Mouse (Mus musculus) testis, adult 2 months (tissue): Measurements from ENCODE around the gene Adora2b. TPM values are rescaled to one million over a fixed set of nuclear protein-coding genes. Genes with fewer than 3 reads are reported as not detected.

Source experiments
- H3K27ac ChIP-seq: fragments of 200-500 bp; 2 replicates; pipeline ENCODE4 v1.5.1; 2012; ENCODE audit warnings: low read depth, low read length; ENCODE audit not compliant: control insufficient read depth, insufficient read depth
- H3K27me3 ChIP-seq: fragments of 200-500 bp; 2 replicates; pipeline ENCODE4 v1.6.1; 2012; ENCODE audit warnings: mild to moderate bottlenecking, low read length, moderate library complexity; ENCODE audit not compliant: control insufficient read depth, insufficient read depth
- H3K36me3 ChIP-seq: fragments of 200-500 bp; 2 replicates; pipeline ENCODE4 v1.6.1; 2012; ENCODE audit warnings: mild to moderate bottlenecking, low read length; ENCODE audit not compliant: control insufficient read depth, insufficient read depth
- H3K4me1 ChIP-seq: fragments of 200-500 bp; 2 replicates; pipeline ENCODE4 v1.6.1; 2012; ENCODE audit warnings: low read length; ENCODE audit not compliant: control insufficient read depth, insufficient read depth
- H3K4me3 ChIP-seq: fragments of 200-500 bp; 2 replicates; pipeline ENCODE4 v1.5.1; 2012; ENCODE audit warnings: low read depth, mild to moderate bottlenecking, low read length, moderate library complexity, mixed read lengths; ENCODE audit not compliant: control insufficient read depth
- CTCF ChIP-seq: fragments of 200-500 bp; IDR thresholded peaks from 2 replicates; pipeline ENCODE4 v1.5.1; 2012; ENCODE audit warnings: low read depth, mild to moderate bottlenecking, inconsistent platforms, low read length, moderate library complexity; ENCODE audit not compliant: control insufficient read depth, insufficient read depth, insufficient replicate concordance
- POLR2A ChIP-seq: fragments of 200-500 bp; IDR thresholded peaks from 2 replicates; pipeline ENCODE4 v1.6.1; 2012; ENCODE audit warnings: low read depth, mild to moderate bottlenecking, inconsistent platforms, low read length, moderate library complexity; ENCODE audit not compliant: control insufficient read depth
- polyA plus RNA-seq: library from polyadenylated mRNA; depleted of rRNA; stranded (reverse); fragments of >200 nt; gene quantifications from 2 replicates; pipeline ENCODE4 v1.2.3, GENCODE M21; 2012; rRNA removed

The Adora2b gene
- polyA plus RNA-seq: 2.9 TPM in 2 replicates

DNA sequence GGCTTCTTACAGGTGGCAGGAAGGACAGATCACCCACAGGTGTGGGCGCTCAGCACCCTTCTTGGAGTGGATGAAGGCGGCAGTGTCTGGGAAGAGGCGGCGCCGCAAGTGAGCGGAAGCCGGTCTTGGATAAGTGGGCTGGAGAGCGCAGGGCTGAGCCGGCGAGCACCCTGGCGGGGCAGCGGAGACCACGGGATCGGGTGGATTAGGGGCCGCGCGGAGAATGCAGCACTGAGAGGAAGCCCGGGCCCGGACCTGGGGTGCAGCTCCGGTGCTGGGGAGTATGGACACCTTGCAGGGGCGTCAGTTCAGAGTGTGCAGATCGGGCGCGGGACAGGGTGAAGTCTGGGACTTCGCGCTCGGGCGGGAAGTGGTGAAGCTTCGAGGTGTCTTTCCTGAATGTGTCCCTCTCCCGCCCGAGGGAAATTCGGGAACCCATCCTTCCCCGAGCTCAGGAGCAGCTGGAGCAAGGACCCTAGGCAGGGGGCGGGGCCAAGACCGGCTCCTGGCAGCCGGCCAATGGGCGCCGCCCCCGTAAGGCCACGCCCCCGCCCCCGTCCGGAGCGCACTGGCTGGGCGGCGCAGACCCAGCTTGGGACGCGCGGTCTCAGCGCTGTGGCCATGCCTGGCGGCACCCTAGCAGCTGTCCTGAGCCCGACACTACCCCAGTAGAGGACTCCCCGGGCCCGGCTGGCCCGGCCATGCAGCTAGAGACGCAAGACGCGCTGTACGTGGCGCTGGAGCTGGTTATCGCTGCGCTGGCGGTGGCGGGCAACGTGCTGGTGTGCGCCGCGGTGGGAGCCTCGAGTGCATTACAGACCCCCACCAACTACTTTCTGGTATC is at the start of gene Adora2b:
TSS of gene Adora2b (plus strand) at position 584 of the 844 bp plus-strand sequence.
- H3K4me1 ChIP-seq: peaks cover 12% of the 10 kb centered on the region

DNA sequence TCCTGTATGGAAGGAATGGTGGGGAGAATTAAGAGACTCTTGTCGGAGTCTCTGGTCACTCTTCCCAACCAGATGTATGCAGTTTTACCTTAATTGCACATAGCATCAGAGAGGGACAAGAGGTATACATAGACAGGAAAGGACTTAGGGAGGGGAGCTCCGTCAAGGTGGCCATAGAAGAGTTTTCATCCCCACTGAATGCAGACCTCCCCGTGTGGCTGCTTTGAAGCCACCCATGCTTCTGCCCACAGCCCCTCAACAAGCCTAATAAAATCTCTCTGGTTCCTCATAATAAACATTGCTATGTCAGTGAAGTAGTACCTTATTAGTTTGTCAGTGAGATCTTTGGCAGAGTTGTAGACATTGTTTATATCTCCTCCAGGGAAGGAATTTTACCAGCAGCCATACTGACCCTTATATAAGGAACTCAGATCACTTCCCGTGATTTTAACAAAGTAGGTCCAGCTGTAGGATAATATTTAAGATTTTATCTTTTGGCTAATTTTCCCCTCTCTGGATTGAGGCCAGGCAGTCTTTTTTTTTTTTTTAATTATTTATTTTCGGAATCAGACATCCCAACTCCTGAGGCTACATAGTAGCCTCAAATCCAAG is 47.8 kb upstream of the Adora2b start:
- H3K27me3 ChIP-seq: no peaks in the 10 kb centered on the region
- no peak for TF ChIP-seq CTCF
- no peak for TF ChIP-seq POLR2A
- H3K4me1 ChIP-seq: no peaks in the 10 kb centered on the region
- no peaks in the 10 kb centered on the region for H3K36me3 ChIP-seq
- no peak overlapping the region for H3K27ac ChIP-seq
- H3K4me3 ChIP-seq: no peak overlapping the region

More for the DNA sequence above, at the start of gene Adora2b:
- Histone ChIP-seq H3K36me3 (no peaks in the 10 kb centered on the region), H3K27ac (no peak within 1 kb of the TSS), H3K27me3 (no peaks in the 10 kb centered on the region), H3K4me3 (peak within 1 kb of the TSS; percentile 88)
- TF ChIP-seq CTCF (no peak), POLR2A (no peak)

DNA sequence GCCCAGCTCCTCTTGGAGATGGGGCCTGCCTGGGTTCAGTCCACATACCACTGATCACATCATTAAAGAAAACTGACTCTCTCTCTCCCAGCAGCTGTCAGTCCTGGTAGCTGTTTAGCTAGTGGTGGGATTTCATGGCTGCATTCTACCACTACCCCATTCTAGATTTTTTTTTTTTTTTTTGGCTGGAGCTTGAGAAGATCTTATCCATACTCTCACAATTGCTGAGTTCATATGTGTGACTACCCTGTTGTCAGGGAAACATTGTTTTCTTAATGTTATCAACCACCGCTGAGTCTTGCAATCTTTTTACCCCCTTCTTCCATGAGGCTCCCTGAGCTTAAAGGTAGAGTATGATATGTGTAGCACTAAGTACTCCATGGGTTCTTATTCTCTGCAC is 46.1 kb upstream of the Adora2b start:
- no peaks in the 10 kb centered on the region for H3K36me3 ChIP-seq
- no peaks in the 10 kb centered on the region for H3K27me3 ChIP-seq
- no peak overlapping the region for H3K27ac ChIP-seq
- H3K4me1 ChIP-seq: no peaks in the 10 kb centered on the region
- no peak overlapping the region for H3K4me3 ChIP-seq
- no peak for TF ChIP-seq CTCF
- TF ChIP-seq POLR2A: no peak

DNA sequence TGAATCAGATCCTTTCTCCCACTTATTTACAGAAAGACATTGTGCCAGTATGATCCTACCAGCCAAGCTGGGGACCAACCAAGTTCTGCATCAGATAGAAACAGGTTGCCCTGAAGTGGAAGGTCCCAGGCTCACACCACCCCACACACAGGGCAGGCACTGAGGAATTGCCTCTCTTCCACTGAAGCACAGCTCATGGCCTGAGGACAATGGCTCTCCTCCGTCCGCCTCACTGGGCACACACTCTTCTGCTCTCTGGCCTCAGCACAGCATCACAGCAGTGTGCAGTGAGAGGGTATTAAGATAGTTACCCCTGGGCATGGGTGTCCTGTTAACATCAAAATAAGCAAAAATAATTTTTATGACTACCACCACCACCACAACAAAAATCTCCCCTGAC is 39.7 kb upstream of the Adora2b start:
- Histone ChIP-seq H3K27me3 (no peaks in the 10 kb centered on the region), H3K36me3 (no peaks in the 10 kb centered on the region), H3K27ac (no peak overlapping the region), H3K4me3 (no peak overlapping the region), H3K4me1 (no peaks in the 10 kb centered on the region)
- TF ChIP-seq CTCF: no peak
- TF ChIP-seq POLR2A: no peak

DNA sequence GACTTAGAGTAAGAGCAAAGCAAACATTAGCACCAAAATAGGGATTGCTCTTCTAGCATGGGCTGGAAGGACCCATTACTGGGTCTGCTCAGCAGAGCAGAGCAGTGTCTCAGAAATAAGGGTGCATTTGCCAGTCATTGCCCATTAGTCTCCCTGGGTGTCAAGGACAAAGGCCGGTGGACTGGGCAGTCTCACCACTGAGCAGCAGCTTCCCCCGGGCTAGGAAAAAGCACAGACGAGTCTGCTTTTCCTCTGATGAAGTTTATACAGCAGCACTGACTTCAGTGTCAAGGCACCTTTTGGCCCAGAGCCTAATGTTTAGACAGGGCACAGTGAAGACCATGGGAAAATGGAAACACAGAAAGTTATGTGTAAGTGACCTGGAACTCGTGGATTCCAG is 38.9 kb upstream of the Adora2b start:
- Histone ChIP-seq H3K4me3 (no peak overlapping the region), H3K27me3 (no peaks in the 10 kb centered on the region), H3K36me3 (no peaks in the 10 kb centered on the region), H3K27ac (no peak overlapping the region), H3K4me1 (no peaks in the 10 kb centered on the region)
- TF ChIP-seq POLR2A (no peak), CTCF (no peak)

DNA sequence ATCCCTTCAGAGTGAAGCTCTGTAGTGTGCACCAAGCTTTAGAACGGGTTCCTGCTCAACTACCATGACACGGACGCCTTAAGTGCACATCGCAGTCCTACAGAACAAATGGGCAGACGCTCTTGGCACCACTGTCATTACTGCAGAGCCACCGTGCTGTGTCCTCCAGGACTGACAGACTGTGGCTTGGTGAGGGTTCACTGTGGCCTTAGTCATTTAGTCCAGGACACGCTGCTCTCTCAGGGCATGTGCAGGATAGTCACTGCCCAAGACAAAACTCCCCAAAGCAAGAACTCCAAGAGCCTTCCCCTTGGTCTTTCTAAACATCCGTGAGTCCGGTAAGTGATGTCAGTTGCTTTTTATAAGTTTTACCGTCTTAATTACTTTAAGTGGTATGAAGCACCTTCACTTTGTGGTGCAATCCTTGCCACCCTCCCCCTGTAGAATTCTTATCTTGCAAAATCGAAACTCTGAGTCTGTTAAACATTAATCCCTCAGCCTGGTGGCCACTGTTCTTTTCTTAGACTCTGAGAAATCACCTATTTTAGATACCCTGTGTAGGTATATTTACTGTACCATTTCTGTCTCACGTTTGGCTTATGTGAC is 35.3 kb upstream of the Adora2b start:
- no peak overlapping the region for H3K27ac ChIP-seq
- no peaks in the 10 kb centered on the region for H3K27me3 ChIP-seq
- no peak for TF ChIP-seq POLR2A
- no peak for TF ChIP-seq CTCF

DNA sequence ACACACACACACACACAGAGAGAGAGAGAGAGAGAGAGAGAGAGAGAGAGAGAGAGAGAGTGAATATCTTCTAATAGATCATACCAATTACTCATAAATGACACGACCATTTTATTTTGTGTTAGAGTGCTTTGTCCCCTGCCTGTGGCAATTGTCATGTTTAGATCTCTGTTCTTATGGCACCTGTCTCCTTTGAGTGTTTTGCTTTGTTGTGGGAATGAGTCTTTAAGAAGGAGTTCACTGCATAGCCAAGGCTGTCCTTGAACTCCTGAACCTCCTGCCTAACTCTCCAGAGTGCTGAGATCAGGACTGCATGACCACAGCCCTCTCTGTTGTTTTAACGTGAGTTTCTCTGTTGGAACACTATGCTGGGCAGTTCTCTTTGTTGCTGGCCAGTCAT is 33.7 kb upstream of the Adora2b start:
- TF ChIP-seq POLR2A (no peak), CTCF (no peak)
- no peak overlapping the region for H3K4me3 ChIP-seq
- no peaks in the 10 kb centered on the region for H3K27me3 ChIP-seq
- no peaks in the 10 kb centered on the region for H3K36me3 ChIP-seq
- no peak overlapping the region for H3K27ac ChIP-seq
- H3K4me1 ChIP-seq: no peaks in the 10 kb centered on the region

More for the DNA sequence above, 35.3 kb upstream of the Adora2b start:
- Histone ChIP-seq H3K36me3 (no peaks in the 10 kb centered on the region), H3K4me3 (no peak overlapping the region), H3K4me1 (no peaks in the 10 kb centered on the region)
